Mouse (Mus musculus) MEL (cell line): ENCODE measurements around the gene Homer1.

Experiments
- CTCF ChIP-seq, 3 experiments: IDR thresholded peaks in 2 of 3; conservative IDR thresholded peaks in 1 of 3; 2 replicates each; pipeline ENCODE4 v1.5.1; 2011 to 2012; ENCODE audit warnings: low read length in 3 of 3, low read depth in 2 of 3, mild to moderate bottlenecking in 2 of 3, improper control_type of control experiment in 1 of 3, inconsistent platforms in 1 of 3, mixed read lengths in 1 of 3, moderate library complexity in 1 of 3; ENCODE audit not compliant: control insufficient read depth in 1 of 3, insufficient read depth in 1 of 3, poor library complexity in 1 of 3, severe bottlenecking in 1 of 3
- EP300 ChIP-seq, 2 experiments: IDR thresholded peaks; 2 replicates each; pipeline ENCODE4 v1.6.1; 2011; ENCODE audit warnings: improper control_type of control experiment in 2 of 2, low read length in 2 of 2, low read depth in 1 of 2, mild to moderate bottlenecking in 1 of 2
- KAT2A ChIP-seq: conservative IDR thresholded peaks from 2 replicates; pipeline ENCODE4 v1.6.1; 2012; ENCODE audit warnings: low read depth, low read length, improper control_type of control experiment, inconsistent platforms
- POLR2A ChIP-seq, 2 experiments: IDR thresholded peaks; 2 replicates each; pipeline ENCODE4 v1.6.1; 2011 to 2012; ENCODE audit warnings: low read length in 2 of 2, mild to moderate bottlenecking in 2 of 2, control low read depth in 1 of 2, improper control_type of control experiment in 1 of 2, low read depth in 1 of 2, moderate library complexity in 1 of 2; ENCODE audit not compliant: control insufficient read depth in 1 of 2, insufficient read depth in 1 of 2, poor library complexity in 1 of 2
- POLR2AphosphoS5 ChIP-seq: IDR thresholded peaks from 2 replicates; pipeline ENCODE4 v1.6.1; 2012; ENCODE audit warnings: low read depth, borderline replicate concordance, mild to moderate bottlenecking, inconsistent platforms, low read length, moderate library complexity, mixed read lengths
- RCOR1 ChIP-seq: IDR thresholded peaks from 2 replicates; pipeline ENCODE4 v1.6.1; 2012; ENCODE audit warnings: low read depth, mild to moderate bottlenecking, inconsistent platforms, low read length, improper control_type of control experiment
- SIN3A ChIP-seq: IDR thresholded peaks from 2 replicates; pipeline ENCODE4 v1.6.1; 2012; ENCODE audit warnings: low read length, improper control_type of control experiment, inconsistent platforms
- TCF12 ChIP-seq: IDR thresholded peaks from 2 replicates; pipeline ENCODE4 v1.6.1; 2014; ENCODE audit warnings: low read depth, mild to moderate bottlenecking, inconsistent platforms, low read length, improper control_type of control experiment, moderate library complexity
- USF1 ChIP-seq: IDR thresholded peaks from 2 replicates; pipeline ENCODE4 v1.6.1; 2014; ENCODE audit warnings: low read depth, mild to moderate bottlenecking, inconsistent platforms, low read length, improper control_type of control experiment, moderate library complexity
- ZC3H11A ChIP-seq: IDR thresholded peaks from 2 replicates; pipeline ENCODE4 v1.6.1; 2012; ENCODE audit warnings: low read depth, mild to moderate bottlenecking, inconsistent platforms, low read length, improper control_type of control experiment

- TF ChIP-seq KAT2A (no peak), CTCF (IDR thresholded peaks at IDR 0.05 in 2 of 3, conservative IDR thresholded peaks at IDR 0.05 in 1 of 3; ENCODE audit: control insufficient read depth in 1 of 3, insufficient read depth in 1 of 3, low read depth in 2 of 3, low read length in 3 of 3, poor library complexity in 1 of 3, severe bottlenecking in 1 of 3) (no peak), EP300 (IDR thresholded peaks at IDR 0.05; ENCODE audit: low read depth in 1 of 2, low read length in 2 of 2) (no peak), POLR2AphosphoS5 (no peak), TCF12 (no peak), USF1 (no peak), POLR2A (IDR thresholded peaks at IDR 0.05; ENCODE audit: control insufficient read depth in 1 of 2, insufficient read depth in 1 of 2, low read depth in 1 of 2, low read length in 2 of 2, poor library complexity in 1 of 2) (no peak), SIN3A (no peak), ZC3H11A (no peak), RCOR1 (no peak)
Measured at GRCm38 (mm10) chr13:93326326-93326725, 26.9 kb downstream of the Homer1 start.
